7 mouse cellular contexts compared by ENCODE assay signal in the genomic region with DNA sequence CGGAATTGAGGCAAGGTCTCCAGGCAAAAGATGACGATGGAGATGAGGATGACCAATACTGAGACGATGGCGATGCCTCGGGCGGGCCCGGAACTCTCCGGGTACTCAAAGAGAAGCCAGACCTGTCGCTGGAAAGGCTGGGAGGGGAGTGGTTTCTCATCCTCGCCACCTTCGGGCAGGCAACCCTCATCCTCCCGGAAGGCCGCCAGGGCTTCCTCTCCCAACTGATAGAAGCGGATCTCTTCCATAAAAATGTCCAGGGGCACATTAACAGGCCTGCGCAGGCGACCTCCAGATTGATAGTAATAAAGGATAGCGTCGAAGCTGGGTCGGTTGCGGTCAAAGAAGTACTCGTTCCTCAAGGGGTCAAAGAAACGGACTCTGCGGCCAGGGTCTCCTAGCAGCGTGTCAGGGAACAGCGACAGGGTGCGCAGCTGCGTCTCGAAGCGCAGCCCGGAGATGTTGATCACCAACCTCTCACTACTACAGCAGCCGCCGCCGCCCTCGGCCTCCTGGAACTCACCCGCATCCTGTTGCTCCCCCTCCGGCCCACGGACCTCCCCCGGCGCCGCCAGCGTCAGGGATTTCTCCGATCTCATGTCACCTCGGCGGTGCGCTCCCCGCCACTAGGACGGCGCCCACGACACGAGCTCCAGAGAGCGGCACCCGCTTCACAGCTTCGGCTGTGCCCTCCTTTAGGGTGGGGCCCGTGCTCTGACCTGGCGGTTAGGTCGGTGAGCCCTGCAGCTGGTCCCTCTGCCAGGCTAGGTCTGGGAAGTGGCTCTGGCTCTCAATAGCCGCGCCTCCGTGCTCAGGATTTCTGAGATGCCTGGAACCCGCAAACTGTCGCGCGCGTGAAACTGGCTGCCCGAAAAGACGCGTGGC. TPM values are rescaled to one million over a fixed set of nuclear protein-coding genes. Genes with fewer than 3 reads are reported as not detected.
DNase-seq lines count a peak whose midpoint lies in the region; ATAC-seq lines count a peak whose summit lies in the region.

No protein-coding gene starts in this region.

- H3K9me3 ChIP-seq in midbrain, embryonic 13.5 days, result no peaks in the 10 kb centered on the region

- 2% methylated on average over 66 of the region's 67 CpGs for WGBS in midbrain, embryonic 13.5 days

- DNase-seq in left cerebral cortex, adult 18-20 months (ENCODE audit: low spot score in 2 of 2), result peak; percentile 65 to 80
- DNase-seq in left cerebral cortex, adult 8-10 months (ENCODE audit: low spot score in 2 of 2), result no peak
- peak; percentile 54 for DNase-seq in embryo, embryonic 10.5 days (ENCODE audit: low spot score)
- peak; percentile 42 to 46 for DNase-seq in frontal cortex, postnatal 25 days (ENCODE audit: low spot score in 2 of 2)
- DNase-seq in layer of hippocampus, adult 9-11 months, result peak; percentile 46
- DNase-seq in thymus, postnatal 4 days, result peak; percentile 51

- peak; percentile 61 for ATAC-seq in midbrain, embryonic 13.5 days

- peak overlapping the region; percentile 85 for H3K4me2 ChIP-seq in midbrain, embryonic 13.5 days (replicated peaks)

- H3K27ac ChIP-seq in midbrain, embryonic 13.5 days, result peak overlapping the region; percentile 72

- peak overlapping the region; percentile 58 for H3K4me3 ChIP-seq in midbrain, embryonic 13.5 days (replicated peaks)

- H3K9ac ChIP-seq in midbrain, embryonic 13.5 days (replicated peaks), result peak overlapping the region; percentile 71

- H3K27me3 ChIP-seq in midbrain, embryonic 13.5 days, result peaks cover 32% of the 10 kb centered on the region

- H3K36me3 ChIP-seq in midbrain, embryonic 13.5 days, result no peaks in the 10 kb centered on the region

- H3K4me1 ChIP-seq in midbrain, embryonic 13.5 days (replicated peaks), result peaks cover 33% of the 10 kb centered on the region

RNA-seq across cellular contexts. Expression of a gene that starts 0.9 kb away (rescaled TPM):
- total RNA-seq in left cerebral cortex, adult 18-20 months (2021), result 10 to 100 TPM; 63.3 to 65.8 TPM
- total RNA-seq in left cerebral cortex, adult 8-10 months (2022), result 10 to 100 TPM; 73.3 to 81.8 (median 75.4) TPM
- 8.4 and 9.3 TPM in 2 replicates for polyA plus RNA-seq in midbrain, embryonic 13.5 days (2015; fragmentation: Nextera tagmentation; extraction: Ambion mirVana)

Comparison
In these comparisons a context has a peak if more than half of its experiments do, and no peak if none do; other contexts are left out.
1. DNase-seq: peak in left cerebral cortex, adult 18-20 months (2 of 2), embryo, embryonic 10.5 days (single experiment), frontal cortex, postnatal 25 days (2 of 2), layer of hippocampus, adult 9-11 months (single experiment) and thymus, postnatal 4 days (single experiment); none in left cerebral cortex, adult 8-10 months (0 of 2).